Mouse (Mus musculus) colon, adult 2 months (tissue): ENCODE measurements around the gene Sp140. TPM values are rescaled to one million over a fixed set of nuclear protein-coding genes. Genes with fewer than 3 reads are reported as not detected.

Experiments used
- polyA plus RNA-seq: library from polyadenylated mRNA; depleted of rRNA; stranded (reverse); fragments of >200 nt; gene quantifications from 2 replicates; pipeline ENCODE4 v1.2.3, GENCODE M21; 2012; rRNA removed

Gene Sp140
- 2.3 and 2.6 TPM in 2 replicates for polyA plus RNA-seq

GRCm38 (mm10) chr1:85600078-85600477, at the start of gene Sp140:
TSS of gene Sp140 (plus strand) at chr1:85600378.

GRCm38 (mm10) chr1:85575376-85575775, 24.8 kb upstream of the Sp140 start, which contains the start of gene G530012D18Rik:
TSS of gene G530012D18Rik (plus strand) at chr1:85575676.

GRCm38 (mm10) chr1:85598271-85599012, 1.7 kb upstream of the Sp140 start, which contains the start of gene Sp110:
TSS of gene Sp110 (minus strand) at chr1:85598817.

GRCm38 (mm10) chr1:85649881-85650280, 49.7 kb downstream of the Sp140 start, which contains the start of gene Sp100:
TSS of gene Sp100 (plus strand) at chr1:85649988.

Other genes starting within 250 kb of the Sp140 start
- gene G530012D18Rik, start 24.7 kb upstream of the Sp140 start, polyA plus RNA-seq = not detected in 2 replicates
- gene Sp110, start 1.6 kb upstream of the Sp140 start, polyA plus RNA-seq = 5.2 and 5.8 TPM in 2 replicates
- 2.3 and 3.4 TPM in 2 replicates for gene Sp100, start 49.6 kb downstream of the Sp140 start, polyA plus RNA-seq
- gene A630001G21Rik, start 178.3 kb downstream of the Sp140 start, polyA plus RNA-seq = 1.1 and 2.2 TPM in 2 replicates
- gene Cab39, start 193.1 kb downstream of the Sp140 start, polyA plus RNA-seq = 59.7 and 77.0 TPM in 2 replicates